Mouse (Mus musculus) right cerebral cortex, postnatal 14 days (tissue): Measurements from ENCODE around the gene Dnajc1.

Experiments
- DNase-seq: peaks from one replicate; pipeline ENCODE4 v3.0.0; 2022

The Dnajc1 gene

DNA sequence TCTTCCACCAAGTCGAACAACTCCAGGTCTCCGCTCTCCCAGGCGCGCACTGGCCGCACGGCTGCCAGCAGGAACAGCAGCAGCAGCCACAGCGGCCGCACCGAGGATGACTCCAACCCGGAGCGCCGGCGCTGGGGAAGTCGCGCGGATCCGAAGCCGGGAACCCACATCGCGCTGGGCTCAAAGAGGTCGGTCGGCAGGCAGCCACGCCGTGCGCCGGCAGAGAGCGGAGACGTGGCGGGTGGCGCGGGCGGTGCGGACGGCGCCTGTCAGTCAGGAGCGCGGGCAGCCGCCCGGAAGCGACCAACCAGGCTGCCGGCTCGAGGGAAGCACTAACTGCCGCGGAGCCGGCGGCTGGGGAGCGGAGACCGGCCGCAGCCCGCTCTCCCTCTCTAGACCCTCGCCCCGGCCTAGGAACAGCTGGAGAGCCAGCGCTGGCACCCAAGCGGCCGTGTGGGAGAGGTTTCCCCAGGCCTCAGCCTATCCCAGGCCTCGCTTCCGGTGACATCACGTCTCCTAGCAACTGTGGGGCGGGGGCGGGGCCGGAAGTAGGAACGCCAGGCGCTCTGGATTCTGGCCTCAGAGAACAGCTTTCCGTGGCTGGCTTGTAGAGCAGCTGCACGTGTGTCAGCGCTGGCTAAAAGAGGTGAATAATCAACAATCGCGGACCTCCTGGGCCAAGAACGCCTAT, at the start of gene Dnajc1:
TSS of gene Dnajc1 (minus strand) at position 500 of the 691 bp plus-strand sequence.
- peak; percentile 85 for DNase-seq

DNA sequence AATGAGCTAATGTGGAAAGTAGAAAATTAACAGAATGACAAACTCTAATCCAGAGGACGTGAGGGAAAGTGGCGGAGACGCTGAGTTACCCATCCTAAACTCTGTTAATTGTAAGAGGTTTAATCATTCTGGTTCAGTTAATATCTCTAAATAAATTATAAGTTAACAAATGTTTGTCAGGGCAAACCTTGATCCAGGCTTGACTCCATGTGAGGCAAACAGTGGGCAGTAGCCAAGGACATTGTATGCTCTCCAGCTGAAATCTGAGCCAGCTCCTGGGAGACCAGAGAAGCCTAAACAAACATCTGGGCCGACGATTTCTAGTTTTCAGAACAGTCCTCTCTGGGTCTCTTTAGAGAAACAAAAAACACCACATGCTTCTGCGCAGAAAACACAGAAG, 49.2 kb upstream of the Dnajc1 start:
- DNase-seq: no peak

DNA sequence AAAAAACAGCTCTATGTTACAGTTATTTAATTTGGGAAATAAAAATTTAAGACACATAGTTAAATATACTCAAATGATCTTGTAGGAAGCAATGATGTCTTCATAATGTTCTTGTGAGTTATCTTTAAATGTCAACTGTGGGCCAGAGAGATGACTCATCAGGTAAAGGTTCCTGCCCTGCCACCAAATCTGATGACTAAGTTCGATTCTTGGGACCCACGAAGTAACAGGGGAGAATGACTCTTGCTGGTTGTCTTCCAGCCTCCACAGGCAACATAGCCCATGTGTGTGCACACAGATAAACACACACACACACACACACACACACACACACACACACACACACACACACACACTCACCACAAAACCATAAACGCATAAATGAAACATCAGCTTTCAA, 22.6 kb upstream of the Dnajc1 start:
- no peak for DNase-seq

GRCm38 (mm10) chr2:18403679-18404078, 11.0 kb upstream of the Dnajc1 start:
- no peak for DNase-seq

DNA sequence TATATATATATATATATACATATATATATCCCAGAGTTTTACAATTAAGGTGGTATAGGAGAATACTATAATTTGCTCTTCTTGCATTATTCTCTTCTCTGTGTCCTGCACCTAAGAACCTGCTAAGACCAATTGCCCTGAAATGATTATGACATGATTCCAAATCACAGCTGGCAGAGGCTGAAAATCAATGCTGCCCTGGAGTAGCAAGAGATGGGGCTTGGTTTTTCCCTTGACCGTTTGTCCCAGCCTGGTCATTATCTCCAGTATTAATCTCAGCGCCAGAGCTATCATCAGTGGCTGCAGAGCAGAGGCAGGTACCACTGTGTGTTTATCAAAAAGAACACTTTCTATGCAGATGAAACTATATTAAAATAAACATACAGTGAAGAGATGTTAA, 9.1 kb upstream of the Dnajc1 start:
- DNase-seq: no peak

DNA sequence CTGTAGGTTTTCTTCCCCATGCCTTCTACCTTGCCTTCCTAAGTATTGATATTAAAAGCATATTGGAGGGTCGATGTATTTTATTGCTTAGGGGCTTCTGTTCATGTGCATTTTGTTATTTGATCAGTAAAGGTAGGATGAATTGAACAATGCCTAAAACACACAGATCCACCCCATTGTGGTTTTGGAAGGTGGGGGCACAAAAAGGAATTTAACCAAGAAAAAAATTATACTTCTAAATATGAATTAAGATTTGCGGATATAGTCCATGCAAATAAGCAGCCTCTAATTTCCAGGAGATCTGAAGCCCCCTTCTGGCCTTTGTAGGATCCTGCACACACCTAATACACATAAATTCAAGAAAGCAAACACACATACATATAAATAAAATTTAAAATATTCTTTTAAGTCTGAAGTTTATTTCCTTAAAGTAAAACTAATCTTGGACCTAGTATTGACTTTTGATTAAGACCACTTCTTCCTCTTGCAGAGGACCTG, 441 bp upstream of the Dnajc1 start:
- no peak for DNase-seq

DNA sequence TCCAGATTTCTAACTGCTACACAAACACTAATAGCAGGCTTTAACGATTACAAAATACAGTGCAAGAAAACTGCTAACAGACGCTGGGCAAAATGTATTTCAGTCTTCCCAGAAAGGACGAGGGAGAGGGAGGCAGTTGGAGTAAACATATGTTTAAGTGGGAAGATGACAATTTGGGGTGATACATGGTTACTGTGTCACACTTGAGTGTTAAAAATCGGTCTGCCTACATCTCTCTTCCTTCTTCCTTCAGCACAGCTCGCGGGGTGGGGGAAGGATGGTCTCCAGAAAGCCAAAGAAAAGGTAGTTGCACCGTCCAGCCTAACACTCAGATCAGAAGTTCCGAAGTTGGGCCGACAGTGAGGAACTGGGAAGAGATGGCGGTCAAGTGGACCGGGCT, 769 bp downstream of the Dnajc1 start:
- peak; percentile 6 for DNase-seq

DNA sequence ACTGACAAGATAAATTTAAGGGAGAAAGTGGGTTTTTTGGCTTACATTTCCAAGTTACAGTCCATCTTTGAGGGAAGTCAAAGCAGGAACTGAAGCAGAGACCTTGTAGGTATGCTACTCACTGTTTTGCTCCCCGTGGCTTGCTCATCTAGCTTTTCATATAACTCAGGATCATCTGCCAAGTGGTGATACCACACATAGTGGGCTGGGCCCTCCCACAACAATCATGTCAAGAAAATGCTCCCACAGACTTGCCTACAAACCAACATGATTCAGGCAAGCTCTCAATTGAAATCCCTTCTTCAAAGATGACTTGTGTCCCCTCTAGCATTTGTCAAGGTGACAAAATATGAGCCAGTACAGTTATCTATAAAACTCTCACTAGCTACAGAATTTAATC, 3.0 kb downstream of the Dnajc1 start:
- no peak for DNase-seq

GRCm38 (mm10) chr2:18381662-18382061, 11.0 kb downstream of the Dnajc1 start:
- no peak for DNase-seq

- DNase-seq: no peak
Measured at GRCm38 (mm10) chr2:18372400-18373182, 20.0 kb downstream of the Dnajc1 start.

DNA sequence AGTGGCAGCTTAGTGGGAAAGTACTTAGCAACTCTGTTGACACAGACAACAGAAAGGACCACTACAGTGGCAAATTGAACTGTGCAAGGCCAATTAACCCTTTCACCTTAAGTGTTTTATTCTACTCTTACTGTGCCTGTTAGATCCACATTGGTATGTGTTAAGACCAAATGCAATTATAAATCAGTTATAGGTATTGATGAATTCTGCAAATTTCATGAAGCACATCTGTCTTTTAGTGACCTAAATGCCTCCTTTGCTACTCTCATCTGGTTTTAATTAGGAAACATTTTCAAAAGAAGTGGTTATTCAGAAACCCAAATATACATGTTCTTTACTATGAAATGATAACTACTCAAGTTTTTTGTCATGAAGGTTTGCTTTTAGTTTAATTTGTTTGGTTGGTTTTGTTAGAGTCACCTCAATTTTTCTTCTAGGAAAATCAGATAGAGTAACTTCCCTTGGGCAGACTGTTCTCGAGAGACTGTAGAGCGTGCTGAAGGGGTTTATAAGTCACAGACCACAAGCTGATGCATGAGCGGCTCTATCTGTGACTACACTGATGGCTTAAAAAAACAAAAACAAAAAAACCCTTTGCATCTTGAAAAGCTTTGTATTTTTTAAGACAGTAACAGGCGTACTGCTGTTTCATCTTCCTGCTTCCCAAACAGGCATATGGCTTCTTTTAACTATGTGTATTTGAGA, 21.7 kb downstream of the Dnajc1 start:
- DNase-seq: no peak

DNA sequence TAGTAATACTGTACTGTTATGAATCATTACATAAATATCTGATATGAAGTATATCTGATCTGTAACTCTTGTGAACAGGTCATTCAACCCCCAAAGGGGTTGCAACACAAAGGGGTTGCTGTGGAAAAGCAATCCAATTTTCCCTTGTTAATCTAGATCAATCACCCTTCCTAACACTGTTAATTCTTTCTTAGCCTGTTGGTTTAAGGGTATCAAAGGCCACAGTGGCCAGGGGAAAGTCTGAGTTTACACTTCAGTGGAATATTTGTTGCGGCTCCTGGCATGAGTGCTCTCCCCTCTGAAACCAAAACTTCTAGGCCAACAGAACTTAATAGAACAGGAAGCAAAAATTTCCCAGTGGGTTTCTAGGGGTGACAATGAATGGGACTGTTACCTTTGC, 28.2 kb downstream of the Dnajc1 start:
- no peak for DNase-seq

DNA sequence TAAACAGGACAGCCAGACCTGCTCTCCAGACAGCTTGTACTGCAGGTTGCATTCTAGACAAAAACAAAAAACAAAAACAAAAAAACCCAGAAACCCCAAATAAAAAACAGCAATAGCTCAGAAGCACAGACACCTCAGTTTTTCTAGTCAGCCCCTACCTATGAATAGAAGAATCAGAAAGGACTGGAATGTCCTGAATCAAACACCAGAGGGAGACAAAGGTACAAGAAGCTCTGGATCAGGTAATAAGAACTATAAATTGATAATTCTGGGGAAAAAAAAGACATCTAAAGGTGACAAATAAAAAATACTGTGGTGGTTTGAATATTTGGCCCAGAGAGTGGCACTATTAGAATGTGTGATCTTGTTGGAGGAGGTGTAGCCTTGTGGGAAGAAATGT, 37.3 kb downstream of the Dnajc1 start:
- no peak for DNase-seq

DNA sequence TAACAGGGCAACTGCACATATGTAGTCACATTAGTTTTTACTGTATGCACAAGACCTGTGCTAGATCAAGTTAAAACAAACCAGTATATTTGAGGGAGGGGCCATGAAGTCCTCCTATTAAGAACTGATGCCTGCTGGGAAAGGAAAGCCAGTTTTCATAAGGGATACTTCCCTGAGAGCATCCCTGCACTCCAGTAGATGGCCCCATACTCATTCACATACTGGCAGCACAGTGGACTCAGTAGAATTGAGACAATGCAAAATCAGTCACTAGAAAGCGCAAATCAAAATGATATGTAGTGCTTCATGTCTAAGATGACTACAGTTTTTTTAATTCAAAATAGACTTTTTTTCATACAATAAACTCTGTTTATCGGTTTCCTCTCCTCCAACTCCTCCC, 40.0 kb downstream of the Dnajc1 start:
- no peak for DNase-seq

DNA sequence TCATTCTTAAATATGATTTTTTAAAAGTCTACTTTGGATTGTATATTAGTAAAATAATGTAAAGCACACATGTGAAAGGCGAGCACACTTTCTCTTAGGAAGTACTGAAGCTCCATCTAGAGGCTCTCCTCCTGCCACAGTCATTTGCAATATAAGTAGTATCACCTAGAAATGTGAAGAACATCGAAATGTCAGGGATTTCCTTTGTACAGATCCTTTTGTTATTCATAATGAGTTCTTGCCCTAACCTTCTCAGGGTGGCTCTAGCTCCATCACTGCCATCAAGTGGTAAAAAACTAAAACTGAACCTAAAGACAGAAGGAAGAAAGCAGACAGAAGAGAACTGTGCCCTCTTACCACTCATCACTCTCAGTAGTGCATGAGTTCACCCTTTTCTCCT, 49.2 kb downstream of the Dnajc1 start:
- DNase-seq: no peak

DNA sequence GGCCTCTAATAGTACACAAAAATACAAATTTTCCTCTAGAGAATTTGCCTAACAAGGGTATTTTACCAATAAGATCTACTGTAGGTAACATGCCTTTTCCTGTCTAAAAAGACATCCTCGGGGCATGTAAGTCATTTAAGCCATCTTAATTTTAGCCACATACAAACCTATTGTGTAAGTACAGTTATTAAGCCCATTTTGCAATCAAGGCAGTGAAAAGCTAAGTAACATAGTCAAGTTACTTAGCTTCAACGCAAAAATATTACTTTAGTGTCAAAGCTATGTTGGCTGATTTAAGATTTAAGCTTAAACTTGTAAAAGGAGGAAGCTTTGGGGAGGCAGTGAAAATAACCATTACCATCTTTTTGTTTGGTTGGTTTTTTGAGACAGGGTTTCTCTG, 74.0 kb downstream of the Dnajc1 start:
- no peak for DNase-seq

GRCm38 (mm10) chr2:18317503-18318281, 74.9 kb downstream of the Dnajc1 start:
- no peak for DNase-seq

GRCm38 (mm10) chr2:18316909-18317308, 75.7 kb downstream of the Dnajc1 start:
- DNase-seq: no peak

DNA sequence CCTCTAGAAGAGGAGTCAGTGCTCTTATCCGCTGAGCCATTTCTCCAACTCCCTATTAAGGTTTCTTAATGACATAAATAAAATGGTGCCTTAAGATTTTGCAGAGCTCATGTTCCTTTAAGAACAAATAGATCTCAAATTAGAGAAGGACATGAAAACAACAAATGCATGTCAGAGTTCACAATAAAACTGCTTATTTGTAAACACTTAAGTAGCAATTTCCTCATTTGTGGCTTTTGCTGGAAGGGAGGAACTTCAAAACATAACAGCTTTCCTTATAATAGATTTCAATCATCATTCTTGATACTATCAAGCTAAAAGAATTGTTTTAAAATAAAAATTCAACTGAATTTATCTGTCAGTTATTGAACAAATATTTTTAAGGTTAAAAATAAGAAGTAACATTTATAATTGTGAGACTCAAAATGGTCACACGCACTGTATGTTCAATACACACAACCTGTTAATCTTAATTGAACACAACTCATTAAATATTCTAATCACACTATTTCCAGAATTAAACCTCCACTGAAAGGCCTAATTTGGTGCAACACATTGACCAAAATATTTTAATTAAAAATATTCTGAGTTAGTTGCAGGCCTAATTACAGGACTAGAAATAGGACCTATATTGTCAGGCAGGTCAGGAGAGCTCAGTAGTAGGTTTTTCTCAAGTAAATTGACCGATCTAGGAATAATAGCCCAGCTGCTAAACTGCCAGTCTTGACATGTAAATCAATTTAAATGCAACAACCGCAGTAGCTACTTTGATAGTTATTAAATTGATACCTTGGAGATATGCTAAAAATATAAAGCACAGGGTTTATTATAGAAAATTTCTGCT, 82.1 kb downstream of the Dnajc1 start:
- DNase-seq: no peak

- DNase-seq: no peak
Measured at GRCm38 (mm10) chr2:18307440-18308305, 85.0 kb downstream of the Dnajc1 start.

GRCm38 (mm10) chr2:18300949-18301348, 91.7 kb downstream of the Dnajc1 start:
- no peak for DNase-seq
